Mouse (Mus musculus): ENCODE measurements at regions not wholly inside any gene's neighbourhood (a gene's known extent, or its start where the extent isn't known, plus 50 kb on each side); places are given as distances from the start of the nearest gene placed in this dataset.

- DNase-seq (ENCODE audit: inconsistent age in 2 of 2, low spot score in 1 of 2) = no peak
Observed at GRCm38 (mm10) chr10:92625781-92626180, 96.4 kb downstream of the Nedd1 start.

- no peak for DNase-seq (ENCODE audit: inconsistent age in 2 of 2, low spot score in 1 of 2)
Observed at GRCm38 (mm10) chr10:92615684-92616379, 106.4 kb downstream of the Nedd1 start.

GRCm38 (mm10) chr10:92614341-92614740 lies 107.9 kb downstream of the Nedd1 start:
- DNase-seq (ENCODE audit: inconsistent age in 2 of 2, low spot score in 1 of 2) = no peak

DNA sequence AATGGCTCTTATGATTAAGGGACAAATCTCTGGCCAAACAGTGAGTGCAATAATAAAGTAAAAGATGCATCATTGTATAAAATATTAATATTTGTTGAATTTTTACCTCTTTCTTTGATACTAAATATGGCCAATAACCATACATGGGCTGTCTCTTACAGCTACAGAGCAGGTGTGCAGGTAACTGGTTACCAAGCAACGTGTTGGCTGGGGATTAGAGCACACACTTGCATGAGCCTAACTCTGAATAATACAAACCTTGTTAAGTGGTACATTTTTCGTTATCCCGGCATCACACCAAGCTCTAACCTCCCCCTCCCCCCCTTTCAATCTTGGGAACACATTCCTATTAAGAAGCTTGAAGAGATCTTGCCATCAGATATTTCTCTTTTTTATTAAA lies 111.2 kb downstream of the Nedd1 start:
- no peak for DNase-seq (ENCODE audit: inconsistent age in 2 of 2, low spot score in 1 of 2)

GRCm38 (mm10) chr10:92606761-92607160 lies 115.5 kb downstream of the Nedd1 start:
- DNase-seq (ENCODE audit: inconsistent age in 2 of 2, low spot score in 1 of 2) = no peak

- DNase-seq (ENCODE audit: inconsistent age in 2 of 2, low spot score in 1 of 2) = no peak
Observed at GRCm38 (mm10) chr10:92605646-92606045, 116.6 kb downstream of the Nedd1 start.

GRCm38 (mm10) chr10:92600116-92600515 lies 122.1 kb downstream of the Nedd1 start:
- no peak for DNase-seq (ENCODE audit: inconsistent age in 2 of 2, low spot score in 1 of 2)

- DNase-seq (ENCODE audit: inconsistent age in 2 of 2, low spot score in 1 of 2) = peak; percentile 20 to 64
Observed at GRCm38 (mm10) chr10:92595496-92596355, 126.5 kb downstream of the Nedd1 start.

DNA sequence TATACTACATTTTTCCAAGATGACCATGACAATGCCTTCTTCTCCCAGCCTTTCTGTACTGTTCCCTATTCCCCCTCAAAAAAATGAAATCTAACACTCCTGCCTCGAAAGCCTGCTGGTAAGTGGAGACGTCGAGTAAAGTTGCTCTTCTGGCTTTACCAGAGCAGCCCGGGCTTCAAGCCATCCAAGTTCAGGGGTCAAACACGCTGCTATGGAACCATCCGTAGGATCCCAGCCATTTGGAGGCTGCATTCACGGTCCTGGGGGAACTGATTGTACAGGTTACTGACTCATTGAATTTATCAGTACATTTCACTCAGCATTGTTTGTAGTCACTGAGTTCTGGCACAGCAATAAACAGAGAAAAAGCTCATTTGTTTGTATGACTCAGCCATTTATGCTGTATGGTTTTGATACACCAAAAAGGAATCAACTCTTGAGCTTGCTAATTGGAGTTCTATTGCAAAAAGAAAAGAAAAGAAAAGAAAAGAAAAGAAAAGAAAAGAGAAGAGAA lies 128.2 kb downstream of the Nedd1 start:
- no peak for DNase-seq (ENCODE audit: inconsistent age in 2 of 2, low spot score in 1 of 2)

- no peak for DNase-seq (ENCODE audit: inconsistent age in 2 of 2, low spot score in 1 of 2)
Observed at GRCm38 (mm10) chr10:92578872-92579271, 143.3 kb downstream of the Nedd1 start.

GRCm38 (mm10) chr10:92570496-92570895 lies 151.7 kb downstream of the Nedd1 start:
- DNase-seq (ENCODE audit: inconsistent age in 2 of 2, low spot score in 1 of 2) = no peak

GRCm38 (mm10) chr10:92557463-92557862 lies 164.8 kb downstream of the Nedd1 start:
- DNase-seq (ENCODE audit: inconsistent age in 2 of 2, low spot score in 1 of 2) = no peak

- DNase-seq (ENCODE audit: inconsistent age in 2 of 2, low spot score in 1 of 2) = no peak
Observed at GRCm38 (mm10) chr10:92556526-92557422, 165.4 kb downstream of the Nedd1 start.

DNA sequence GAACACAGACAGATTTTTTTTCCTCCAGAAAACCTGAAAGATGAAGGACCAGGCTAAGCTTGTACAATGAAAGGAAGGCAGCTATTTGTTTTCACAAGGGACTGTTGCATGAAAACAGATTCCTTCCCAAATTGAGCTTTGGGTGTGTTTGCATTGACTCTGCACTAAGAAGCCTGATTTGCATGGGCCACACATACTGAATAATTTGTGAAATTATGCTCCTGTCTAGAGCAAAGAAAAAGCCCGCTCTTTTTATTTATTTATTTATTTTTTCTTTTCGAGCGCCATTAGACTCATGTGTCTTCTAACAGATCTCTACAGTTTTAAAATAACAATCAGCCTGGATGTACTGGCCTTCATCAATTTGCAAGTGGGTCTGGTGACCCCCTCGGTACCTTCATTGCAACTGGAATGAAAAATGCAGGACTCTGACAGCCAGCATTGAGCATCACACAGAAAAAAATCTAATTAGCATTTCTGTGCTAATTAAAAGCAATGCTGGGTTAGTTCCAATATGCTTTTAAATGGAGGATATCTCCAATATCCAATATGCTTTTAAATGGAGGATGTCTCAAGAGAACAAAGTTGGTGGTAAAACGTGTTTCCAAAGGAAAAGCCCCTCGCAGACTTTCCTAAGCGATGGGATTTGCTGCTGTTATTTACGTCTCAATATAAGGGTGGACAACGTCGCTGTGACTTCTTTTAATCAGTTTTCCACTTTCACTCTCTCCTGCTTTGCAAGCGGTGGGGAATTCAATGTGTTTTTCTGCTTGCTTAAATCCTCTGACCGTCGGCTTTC lies 166.3 kb downstream of the Nedd1 start:
- DNase-seq (ENCODE audit: inconsistent age in 2 of 2, low spot score in 1 of 2) = no peak

GRCm38 (mm10) chr10:92553966-92554365 lies 168.3 kb downstream of the Nedd1 start:
- DNase-seq (ENCODE audit: inconsistent age in 2 of 2, low spot score in 1 of 2) = no peak

GRCm38 (mm10) chr10:92548875-92549586 lies 173.2 kb downstream of the Nedd1 start:
- DNase-seq (ENCODE audit: inconsistent age in 2 of 2, low spot score in 1 of 2) = no peak

DNA sequence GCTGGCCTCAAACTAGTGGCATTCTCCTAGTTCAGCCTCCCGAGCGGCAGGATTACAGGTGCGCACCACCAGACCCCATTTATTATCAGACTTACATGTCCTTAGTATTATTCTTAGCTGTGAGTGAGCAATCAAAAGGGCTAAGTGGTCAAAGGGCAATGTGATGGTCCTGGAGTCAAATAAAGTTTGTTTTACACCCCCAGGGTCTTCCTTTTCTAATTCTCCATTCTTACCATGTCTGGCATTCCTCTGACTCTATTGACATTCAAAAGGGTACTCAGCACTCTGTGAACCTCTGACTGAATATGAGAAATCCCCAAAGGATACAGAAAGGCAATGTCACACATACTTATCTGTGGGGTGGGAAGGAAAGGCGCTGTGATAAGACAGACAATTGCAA lies 183.8 kb downstream of the Nedd1 start:
- no peak for DNase-seq (ENCODE audit: inconsistent age in 2 of 2, low spot score in 1 of 2)

GRCm38 (mm10) chr10:92516886-92517285 lies 205.3 kb downstream of the Nedd1 start:
- no peak for DNase-seq (ENCODE audit: inconsistent age in 2 of 2, low spot score in 1 of 2)

GRCm38 (mm10) chr10:92511769-92512168 lies 210.5 kb downstream of the Nedd1 start:
- DNase-seq (ENCODE audit: inconsistent age in 2 of 2, low spot score in 1 of 2) = no peak

GRCm38 (mm10) chr10:92510677-92511076 lies 211.5 kb downstream of the Nedd1 start:
- DNase-seq (ENCODE audit: inconsistent age in 2 of 2, low spot score in 1 of 2) = no peak
